Mouse (Mus musculus) retina, postnatal 7 days (tissue): Measurements from ENCODE around the gene Olfr263.
"Not testable (repeated sequence)": the region's sequence is repeated elsewhere in the genome, so short reads cannot be mapped to it uniquely, and the experiment has no call there.

ENCODE experiments used
- DNase-seq: peaks from one replicate; pipeline ENCODE4 v3.0.0-alpha.2; 2012; ENCODE audit warnings: low read depth, low spot score

The Olfr263 gene

DNA sequence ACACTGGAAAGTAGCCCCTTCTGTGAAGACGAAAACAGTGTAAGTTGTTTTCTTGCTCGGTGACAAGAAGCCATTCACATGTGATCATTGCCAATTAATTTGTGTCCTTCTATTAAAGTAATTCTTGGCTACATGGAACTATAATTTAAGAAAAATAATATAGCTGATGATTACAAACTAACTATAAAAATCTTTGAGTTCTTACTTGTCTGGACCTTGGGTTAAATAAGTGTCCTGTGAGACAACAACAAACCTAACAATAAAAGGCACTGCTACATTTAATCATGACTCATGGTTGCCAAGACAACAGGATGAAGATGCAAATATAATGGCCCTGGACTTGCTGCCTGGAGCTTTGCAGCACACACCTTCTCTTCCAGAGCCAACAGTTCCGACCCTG, at the start of gene Olfr263:
Olfr263 (plus strand) TSS at position 301 of the 400 bp plus-strand sequence.
- DNase-seq = not testable (repeated sequence)

DNA sequence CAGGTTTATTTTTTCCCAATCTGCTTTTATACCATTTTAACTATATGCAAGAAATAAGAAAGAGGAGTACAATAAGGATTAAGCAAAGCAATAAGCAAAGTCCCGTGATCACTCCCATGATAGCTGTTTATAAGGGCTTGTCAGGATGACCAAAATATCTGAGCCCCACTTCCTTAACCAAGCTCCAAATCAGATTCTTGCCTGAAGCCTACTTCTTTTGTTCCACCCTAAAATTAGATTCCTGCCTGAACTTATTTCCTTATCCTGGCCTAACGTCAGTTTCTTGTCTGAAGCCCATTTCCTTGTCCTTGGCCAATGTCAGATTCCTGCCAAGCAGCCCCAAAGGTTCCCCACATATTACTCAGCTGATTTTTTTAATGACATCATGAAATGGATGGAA, 46.8 kb upstream of the Olfr263 start:
- DNase-seq = no peak

DNA sequence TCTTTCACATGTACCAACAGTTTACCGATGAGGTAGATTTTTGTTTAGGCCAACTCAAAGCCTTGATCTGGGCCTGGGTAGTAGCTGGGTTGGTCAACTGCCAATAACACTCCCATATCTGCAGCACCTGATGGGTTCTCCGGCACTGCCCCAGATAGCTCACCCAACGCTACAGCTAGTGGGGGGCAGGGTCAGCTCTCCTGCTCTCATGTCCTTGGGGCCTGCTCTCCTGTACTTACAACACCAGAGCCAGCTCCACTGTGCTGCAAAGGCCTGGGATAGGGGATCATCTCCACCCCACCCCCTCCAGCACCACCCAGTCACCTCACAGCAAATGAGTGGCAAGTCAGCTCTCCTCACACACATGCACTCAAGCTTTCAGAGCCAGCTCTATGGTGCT, 19.7 kb upstream of the Olfr263 start:
- DNase-seq = no peak

DNA sequence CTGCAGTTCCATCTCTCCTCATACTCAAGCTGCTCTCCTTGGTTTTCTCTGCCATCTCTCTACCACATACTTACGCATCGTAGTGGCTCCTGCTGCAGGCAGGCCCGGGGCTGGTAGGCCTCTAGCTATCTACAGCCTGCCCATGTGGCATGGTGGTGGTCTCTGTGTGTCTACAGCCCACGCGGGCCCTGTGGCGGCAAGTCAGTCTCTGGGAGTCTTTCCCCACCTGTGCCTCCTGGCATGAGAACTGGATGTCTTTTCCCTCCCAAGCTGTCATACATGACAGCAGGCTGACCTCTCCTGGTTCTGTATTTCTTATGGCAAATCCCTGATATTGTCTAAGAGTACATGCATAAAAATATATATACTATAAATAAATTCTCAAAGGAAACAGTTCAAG, 19.0 kb upstream of the Olfr263 start:
- no peak for DNase-seq

DNA sequence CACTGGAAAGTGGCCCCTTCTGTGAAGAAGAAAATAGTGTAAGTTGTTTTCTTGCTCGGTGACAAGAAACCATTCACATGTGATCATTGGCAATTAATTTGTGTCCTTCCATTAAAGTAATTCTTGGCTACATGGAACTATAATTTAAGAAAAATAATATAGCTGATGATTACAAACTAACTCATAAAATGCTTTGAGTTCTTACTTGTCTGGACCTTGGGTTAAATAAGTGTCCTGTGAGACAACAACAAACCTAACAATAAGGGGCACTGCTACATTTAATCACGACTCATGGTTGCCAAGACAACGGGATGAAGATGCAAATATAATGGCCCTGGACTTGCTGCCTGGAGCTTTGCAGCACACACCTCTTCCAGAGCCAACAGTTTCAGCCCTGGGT, 18.3 kb upstream of the Olfr263 start, which contains the start of gene Olfr1369-ps1:
Olfr1369-ps1 (plus strand) TSS at position 301 of the 400 bp plus-strand sequence.
- not testable (repeated sequence) for DNase-seq

DNA sequence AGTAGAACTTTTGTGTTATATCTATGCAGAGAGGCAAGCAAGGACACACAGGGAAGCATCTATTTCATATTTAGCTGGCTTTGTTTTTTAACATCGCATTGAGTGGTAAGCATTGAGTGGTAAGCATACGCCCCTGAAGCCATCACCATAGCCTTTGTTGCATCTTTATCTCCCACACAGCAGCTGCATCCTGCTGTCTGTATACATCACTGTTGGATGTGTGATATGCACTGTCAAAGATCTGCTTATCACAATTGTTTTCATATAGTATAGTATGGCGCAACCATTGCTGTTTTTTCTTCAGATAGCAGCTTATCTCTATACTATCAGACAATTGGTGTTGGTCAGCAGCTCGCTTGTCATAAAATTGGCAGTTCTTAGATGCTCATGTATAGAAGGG, 15.3 kb upstream of the Olfr263 start:
- no peak for DNase-seq

DNA sequence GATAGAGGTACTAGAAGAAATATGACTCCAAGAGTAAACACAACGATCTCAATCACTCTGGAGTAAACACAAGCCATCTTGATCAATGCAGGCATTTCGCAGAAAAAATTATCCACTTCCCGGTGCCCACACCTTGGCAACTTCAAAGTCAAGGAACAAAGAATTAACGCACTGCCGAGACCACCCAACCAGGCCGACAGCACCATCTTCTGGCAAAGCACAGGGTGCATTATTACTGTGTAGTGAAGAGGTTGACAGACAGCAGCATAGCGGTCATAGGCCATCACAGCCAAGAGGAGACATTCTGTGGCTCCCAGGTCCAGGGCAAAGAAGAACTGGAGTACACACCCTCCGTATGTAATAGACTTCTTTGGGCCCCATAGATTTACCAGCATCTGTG, 13.0 kb downstream of the Olfr263 start:
- DNase-seq = no peak

DNA sequence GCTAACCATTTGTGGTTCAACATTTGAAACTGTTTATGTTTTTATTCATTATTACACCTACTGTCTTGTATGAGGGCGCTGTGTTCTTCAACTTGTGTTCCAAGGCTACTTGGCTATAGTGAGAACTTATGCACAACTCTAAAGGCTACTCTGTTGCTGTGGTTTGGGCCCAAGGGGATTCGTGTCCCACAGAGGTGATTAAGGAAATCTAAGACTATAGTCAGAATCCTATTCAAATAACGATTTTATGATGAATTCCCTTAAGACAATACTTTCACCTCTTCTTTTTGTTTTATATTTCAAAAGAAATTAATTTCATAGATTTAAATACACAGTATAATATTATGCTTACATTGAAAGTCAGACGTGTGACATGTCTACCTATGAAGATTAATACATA, 16.3 kb downstream of the Olfr263 start, which contains the start of gene Olfr1368:
Olfr1368 (minus strand) TSS at position 101 of the 400 bp plus-strand sequence.
- no peak for DNase-seq

DNA sequence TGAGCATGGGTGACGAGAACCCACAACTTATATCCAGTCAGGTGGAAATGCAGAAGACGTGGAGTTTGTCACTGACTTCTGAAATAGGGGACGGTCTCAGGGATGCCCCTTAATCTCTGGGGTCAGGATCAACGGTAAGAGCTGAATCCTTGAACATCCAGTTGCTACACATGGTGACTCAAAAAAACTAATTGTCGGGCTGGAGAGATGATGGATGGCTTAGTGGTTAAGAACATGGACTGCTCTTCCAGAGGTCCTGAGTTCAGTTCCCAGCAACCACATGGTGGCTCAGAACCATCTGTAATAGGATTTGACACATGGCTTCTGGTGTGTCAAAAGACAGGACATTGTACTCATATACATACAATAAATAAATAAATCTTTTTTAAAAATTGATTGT, 26.4 kb downstream of the Olfr263 start:
- DNase-seq = no peak

DNA sequence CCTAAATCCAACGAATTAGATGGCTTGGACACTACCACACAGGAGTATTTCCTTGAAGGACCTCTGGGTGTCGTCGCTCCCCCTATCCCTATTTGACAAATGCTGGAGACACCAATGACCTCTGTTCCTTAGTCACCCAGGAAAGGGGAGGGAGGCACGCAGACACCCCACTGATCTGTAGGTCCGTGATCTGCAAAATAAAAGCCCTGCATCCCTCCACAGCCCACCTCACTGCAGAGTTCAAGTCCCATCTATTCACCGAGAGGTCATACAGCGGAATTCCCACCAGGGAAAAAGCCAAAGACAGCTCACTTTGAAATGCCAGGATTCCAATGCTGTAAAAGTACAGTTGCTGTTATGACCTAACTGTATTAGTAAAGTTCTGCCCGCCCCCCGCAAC, 28.6 kb downstream of the Olfr263 start:
- no peak for DNase-seq

DNA sequence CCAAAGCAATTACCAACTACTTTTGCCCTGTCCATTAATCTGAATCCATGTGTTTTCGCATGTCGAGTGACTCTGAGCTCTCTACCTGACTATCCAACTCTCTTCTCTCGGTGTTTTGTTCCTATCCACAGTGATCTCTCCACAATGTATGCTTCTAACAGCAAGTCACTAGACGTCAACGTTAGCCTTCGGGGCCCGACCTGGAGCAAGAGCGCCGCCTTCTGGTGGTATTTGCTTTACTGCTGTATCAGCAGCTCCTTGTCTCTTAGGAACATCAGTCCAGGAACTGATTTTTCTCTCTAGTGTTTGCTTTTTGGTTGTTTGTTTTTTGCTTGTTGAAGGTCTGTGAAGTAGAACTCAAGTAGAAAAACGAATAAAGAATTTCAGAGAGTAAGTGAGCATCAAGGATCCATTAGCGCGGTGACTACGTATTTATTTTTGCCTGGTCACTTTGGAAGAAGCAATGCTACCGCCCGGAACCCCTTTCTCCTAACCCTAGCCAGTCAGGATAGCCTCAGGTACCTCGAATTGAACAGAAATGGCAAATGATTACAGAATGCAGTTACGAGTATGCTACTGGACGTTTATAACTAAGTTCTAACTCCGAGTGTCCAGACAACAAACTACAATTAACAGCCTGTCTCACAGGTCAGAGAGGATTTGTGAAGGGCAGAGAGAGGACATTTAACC, 29.5 kb downstream of the Olfr263 start:
- DNase-seq = no peak

DNA sequence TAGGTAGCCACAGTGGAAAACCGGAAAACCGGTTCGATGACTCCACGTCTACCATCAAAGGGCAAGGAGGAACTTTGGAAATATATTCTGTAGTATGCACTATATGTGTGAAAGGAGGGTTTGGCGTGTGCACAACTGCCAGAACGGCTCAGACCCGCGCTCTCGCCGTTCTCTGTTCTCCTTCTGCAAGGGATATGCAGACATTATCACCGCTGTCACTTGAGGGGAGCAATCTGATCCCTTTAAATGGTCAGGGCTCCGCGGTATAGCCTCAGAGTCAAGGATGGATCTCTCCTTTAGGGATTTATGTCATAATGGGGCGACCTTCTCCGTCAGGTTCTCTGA, 30.0 kb downstream of the Olfr263 start:
- DNase-seq = no peak

DNA sequence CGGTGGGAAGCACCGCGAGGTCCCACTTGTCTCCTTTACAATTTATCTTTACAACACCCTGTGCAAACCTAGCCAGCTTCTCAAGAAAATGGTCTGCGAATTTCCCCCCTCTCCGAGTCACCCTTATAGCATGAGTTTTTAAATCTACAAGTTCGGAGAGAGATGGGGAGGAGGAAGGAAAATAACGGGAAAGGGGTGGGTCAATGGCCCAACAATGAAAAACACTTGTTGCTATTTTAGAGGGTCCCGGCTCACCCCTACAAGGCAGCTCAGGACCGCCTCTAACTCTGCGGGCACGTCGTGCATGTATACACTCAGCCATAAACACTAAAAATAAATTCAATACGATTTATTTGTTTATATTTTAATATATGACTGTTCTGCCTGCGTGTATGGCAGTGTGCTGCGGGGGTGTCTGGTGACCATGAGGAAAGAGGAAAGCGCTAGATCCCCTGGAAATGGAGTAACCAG, 30.6 kb downstream of the Olfr263 start:
- no peak for DNase-seq

DNA sequence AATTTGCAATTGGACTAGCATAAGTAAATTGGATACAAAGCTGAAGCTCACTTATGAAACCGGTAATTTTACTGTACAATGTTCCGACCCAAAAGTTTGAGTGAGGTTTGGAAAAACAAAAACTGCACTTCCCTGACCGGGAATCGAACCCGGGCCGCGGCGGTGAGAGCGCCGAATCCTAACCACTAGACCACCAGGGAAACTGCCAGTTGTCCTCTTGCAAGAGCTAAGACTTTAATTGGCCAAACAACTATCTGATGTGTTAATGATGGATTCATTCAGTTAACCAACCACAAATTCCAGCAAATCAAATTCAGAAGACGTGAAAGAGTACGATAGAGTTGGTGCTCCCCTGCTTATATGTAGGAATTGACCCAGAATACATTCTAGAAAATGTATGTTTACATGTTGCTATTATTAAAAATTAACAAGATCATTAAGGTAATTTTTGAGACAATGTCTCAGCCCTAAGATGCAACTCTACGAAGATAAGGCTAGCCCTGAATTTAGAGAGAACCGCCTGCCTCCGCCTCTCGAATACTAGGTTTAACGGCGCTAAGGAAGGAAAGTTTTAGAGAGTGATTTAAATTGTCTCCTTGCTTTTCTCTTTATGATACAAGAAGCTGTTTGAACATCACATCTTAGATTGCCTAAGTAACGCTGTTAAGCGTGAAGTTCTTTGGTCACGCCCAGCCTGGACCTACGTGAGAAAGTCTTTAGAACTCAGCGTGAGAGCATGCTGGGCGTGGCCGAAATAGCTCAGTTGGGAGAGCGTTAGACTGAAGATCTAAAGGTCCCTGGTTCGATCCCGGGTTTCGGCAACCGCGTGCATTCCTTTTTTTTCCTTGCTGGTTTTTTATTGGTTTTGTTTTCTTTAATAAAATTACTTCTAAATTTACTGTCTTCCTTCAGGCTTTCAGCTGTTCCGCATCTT, 31.5 kb downstream of the Olfr263 start:
- DNase-seq = peak; percentile 87

DNA sequence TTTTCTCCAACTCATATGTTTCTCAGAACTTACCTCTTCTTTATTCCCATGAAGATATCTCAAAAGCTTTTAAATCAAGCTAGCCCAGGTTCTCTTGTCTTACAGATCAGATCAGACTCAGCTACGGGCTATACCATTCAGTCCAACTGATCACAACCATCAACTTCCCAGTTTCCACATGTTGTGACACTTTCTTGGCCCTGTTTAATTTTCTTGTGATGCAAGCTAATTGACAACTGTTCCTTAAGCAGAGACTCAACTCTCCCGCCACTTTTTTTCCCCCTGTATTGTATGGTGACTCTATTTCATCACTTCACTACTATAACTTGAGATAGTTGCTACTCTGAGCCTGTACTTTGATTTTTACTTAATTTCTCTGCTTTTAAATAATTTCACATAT, 32.2 kb downstream of the Olfr263 start:
- no peak for DNase-seq

DNA sequence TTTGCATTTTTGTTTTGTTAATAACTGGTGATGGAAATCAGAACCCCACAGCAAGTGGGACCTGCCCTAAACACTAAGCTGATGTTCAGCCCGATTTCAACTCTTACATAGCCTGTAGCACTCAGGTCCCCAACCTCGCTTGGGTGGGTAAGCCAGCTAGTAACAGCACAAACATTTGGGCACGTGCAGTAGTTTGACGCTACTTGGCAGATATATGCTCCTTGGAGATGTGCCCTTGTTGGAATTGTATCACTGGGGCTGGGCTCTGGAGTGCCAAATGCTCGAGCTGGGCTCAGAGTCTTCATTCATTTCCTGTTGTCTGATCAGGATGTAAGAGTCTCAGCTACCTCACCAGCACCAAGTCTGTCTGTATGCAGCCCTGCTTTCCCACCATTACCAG, 33.2 kb downstream of the Olfr263 start:
- no peak for DNase-seq

DNA sequence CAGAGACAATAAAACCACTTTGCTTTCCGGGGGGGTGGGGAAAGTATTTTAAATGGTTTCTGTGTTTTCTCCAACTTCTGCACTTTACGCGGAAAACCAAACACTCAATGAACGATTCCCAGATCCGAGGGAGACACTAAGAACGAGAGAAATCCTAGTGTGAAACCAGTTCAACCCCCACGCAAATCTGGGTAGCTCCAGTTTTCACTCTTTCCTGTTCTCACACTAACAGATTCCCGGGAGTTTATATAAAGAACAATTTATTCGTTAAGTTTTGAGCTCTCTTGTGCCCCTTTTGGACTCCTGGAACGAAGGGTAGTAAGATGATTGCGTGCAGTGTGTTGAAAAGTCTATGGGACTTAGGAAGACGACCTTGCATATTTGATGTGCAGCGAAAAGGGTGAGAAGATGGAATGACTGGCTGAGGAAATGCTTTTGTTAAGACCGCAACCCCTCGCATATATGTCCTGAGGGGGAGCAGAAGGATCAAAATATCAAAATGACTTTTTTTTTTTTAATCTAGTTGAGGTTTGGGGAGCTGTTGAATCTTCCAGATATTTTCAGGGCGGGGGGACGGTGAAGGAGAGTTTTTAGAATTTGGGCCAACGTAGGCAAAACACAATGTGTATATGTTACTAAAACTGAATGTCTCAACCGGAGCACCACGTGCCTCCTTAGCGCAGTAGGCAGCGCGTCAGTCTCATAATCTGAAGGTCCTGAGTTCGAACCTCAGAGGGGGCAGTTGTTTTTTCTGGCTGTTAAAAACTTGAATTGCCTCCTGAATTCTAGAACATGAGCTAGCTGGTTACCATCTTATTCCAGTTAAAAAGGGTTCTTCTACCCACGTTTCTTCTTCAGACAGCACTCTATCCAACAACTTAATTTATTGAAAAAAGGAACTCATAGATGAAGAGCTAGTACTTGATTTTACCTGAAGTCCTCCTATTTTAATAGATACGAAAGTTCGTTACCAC, 37.8 kb downstream of the Olfr263 start:
- no peak for DNase-seq

DNA sequence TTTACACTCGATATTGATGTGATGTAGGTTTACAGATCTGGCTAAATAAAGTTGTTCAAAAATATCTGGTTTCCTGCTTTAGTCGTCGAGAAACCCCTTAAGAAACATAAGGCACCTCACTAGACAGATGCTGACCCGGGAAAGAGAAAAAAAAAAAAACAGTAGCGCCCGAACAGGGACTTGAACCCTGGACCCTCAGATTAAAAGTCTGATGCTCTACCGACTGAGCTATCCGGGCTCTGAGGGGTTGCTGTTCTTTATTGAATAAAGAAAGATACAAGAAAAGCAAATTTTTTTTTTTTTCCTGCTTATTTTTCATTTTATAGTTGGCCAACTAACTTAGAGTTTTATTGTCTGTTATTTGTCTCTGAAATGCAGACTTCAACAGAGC, 38.5 kb downstream of the Olfr263 start:
- no peak for DNase-seq

DNA sequence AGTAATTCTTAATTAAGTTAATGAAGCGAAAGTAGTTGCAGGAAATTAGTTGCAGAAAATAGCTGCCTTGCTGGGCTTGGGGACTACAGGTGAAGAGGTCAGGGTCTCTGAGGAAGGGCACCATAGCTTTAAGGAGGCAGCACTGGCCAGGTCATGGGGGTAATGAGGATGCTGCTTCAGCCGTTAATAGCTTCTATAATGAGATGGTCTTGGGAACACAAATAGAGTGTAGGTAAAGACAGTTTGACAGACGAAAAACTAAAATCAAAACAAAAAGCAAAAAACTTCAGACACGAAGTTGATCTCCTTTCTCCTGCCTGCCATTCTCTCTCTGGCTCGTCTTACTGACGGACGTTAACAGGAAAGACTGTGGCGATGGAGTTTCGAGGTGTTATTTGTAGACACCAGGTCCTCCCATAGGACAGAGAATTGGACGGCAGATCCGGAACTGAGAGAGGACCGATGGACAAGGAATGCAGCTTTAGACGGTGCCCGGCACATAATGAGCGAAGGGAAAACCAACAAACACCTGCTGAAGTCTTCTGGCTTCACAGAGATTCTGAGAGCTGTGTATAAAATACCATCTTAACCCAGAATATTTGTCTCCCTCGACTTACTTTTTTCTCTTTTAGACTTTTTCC, 39.1 kb downstream of the Olfr263 start:
- no peak for DNase-seq

DNA sequence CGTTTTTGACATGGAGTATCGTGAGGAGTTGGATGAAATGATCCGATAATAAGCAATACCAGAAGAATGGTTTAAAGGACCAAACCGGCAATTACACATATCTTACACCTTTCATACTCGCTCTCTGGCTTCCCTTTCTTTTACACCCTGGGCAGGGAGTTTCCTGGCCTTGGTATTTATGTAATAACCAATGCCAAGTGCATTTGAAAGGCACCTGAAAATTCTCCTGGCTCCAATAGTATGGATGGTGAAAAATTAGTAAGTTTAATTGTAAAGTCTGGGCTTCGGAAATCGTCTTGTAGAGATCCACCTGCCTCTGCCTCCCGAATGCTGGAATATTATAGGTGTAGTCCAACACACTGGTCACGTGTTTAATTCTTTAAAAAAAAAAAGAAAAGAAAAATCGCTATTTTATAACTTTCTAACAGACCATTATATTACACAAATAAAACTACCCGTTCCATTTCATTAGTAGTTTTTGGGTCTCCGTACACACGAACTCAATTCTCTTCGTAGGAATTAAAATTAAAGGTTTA, 39.8 kb downstream of the Olfr263 start:
- no peak for DNase-seq
